Mouse (Mus musculus) kidney, postnatal 0 days (tissue): ENCODE results near the gene Mapk3. TPM values are rescaled to one million over a fixed set of nuclear protein-coding genes. Genes with fewer than 3 reads are reported as not detected.

Experiments used
- ATAC-seq: fragments of 200-750 bp; cut with Nextera tagmentation; replicated peaks from 2 replicates; pipeline ENCODE4 v1.8.0; 2017; ENCODE audit warnings: low read depth, moderate number of reproducible peaks, moderate TSS enrichment, moderate library complexity; ENCODE audit not compliant: low FRiP score
- DNase-seq: peaks from one replicate; pipeline ENCODE4 v3.0.0-alpha.2; 2016; ENCODE audit warnings: low spot score
- H3K27ac ChIP-seq: fragments of 300-500 bp; sonication (generic); 2 replicates; pipeline ENCODE4 v1.5.1; 2014; ENCODE audit warnings: mild to moderate bottlenecking
- H3K27me3 ChIP-seq: fragments of 300-500 bp; sonication (generic); 2 replicates; pipeline ENCODE4 v1.6.1; 2014; ENCODE audit warnings: low read length, mixed read lengths; ENCODE audit not compliant: insufficient read depth
- H3K36me3 ChIP-seq: fragments of 300-500 bp; sonication (generic); 2 replicates; pipeline ENCODE4 v1.6.1; 2014; ENCODE audit warnings: low read length, mixed read lengths; ENCODE audit not compliant: insufficient read depth
- H3K4me1 ChIP-seq: fragments of 300-500 bp; sonication (generic); replicated peaks from 2 replicates; pipeline ENCODE4 v1.6.1; 2014; ENCODE audit warnings: antibody characterized with exemption, low read length, mixed read lengths; ENCODE audit not compliant: insufficient read depth
- H3K4me2 ChIP-seq: fragments of 300-500 bp; sonication (generic); 2 replicates; pipeline ENCODE4 v1.6.1; 2014; ENCODE audit warnings: mild to moderate bottlenecking, low read length, moderate library complexity, mixed read lengths
- H3K4me3 ChIP-seq: fragments of 300-500 bp; sonication (generic); replicated peaks from 2 replicates; pipeline ENCODE4 v1.5.1; 2014; ENCODE audit warnings: low read depth, low read length
- H3K9ac ChIP-seq: fragments of 300-500 bp; sonication (generic); 2 replicates; pipeline ENCODE4 v1.6.1; 2014; ENCODE audit warnings: low read depth, low read length
- H3K9me3 ChIP-seq: fragments of 300-500 bp; sonication (generic); replicated peaks from 2 replicates; pipeline ENCODE4 v1.6.1; 2016; ENCODE audit warnings: low read length, inconsistent platforms, mixed read lengths
- CTCF ChIP-seq: IDR thresholded peaks from 2 replicates; pipeline ENCODE4 v1.5.1; 2016; ENCODE audit warnings: antibody characterized with exemption, low read depth, mild to moderate bottlenecking, moderate library complexity
- WGBS: fragments of 180-500 bp; shearing (Covaris S2); extraction: QIAGEN DNeasy Blood & Tissue Kit; methylation state at CpG from one replicate; pipeline ENCODE4 v1.1.7; 2014; 5-methylcytosine and 5-hydroxymethylcytosine counted together
- polyA plus RNA-seq: library from polyadenylated mRNA; unstranded; fragments of >200 nt; fragmentation: Nextera tagmentation; extraction: Ambion mirVana; gene quantifications from 2 replicates; pipeline ENCODE4 v1.2.1, GENCODE M21; 2015

The Mapk3 gene
- polyA plus RNA-seq, 1 experiment from 2014 or later: 63.0 TPM

GRCm38 (mm10) chr7:126779983-126780970, 20.9 kb downstream of the Mapk3 start:
- TF ChIP-seq CTCF: peak; percentile 94
- Histone ChIP-seq H3K4me3 (peak overlapping the region; percentile 33), H3K27ac (peak overlapping the region; percentile 39; the same call in 1 of the 2 replicates), H3K36me3 (peaks cover 19% of the 10 kb centered on the region), H3K27me3 (no peaks in the 10 kb centered on the region), H3K9ac (peak overlapping the region; percentile 59), H3K4me1 (peaks cover 28% of the 10 kb centered on the region), H3K4me2 (peak overlapping the region; percentile 76), H3K9me3 (no peaks in the 10 kb centered on the region)
- WGBS: under 1% methylated on average over 21 of the region's 21 CpGs
- peak; percentile 49 for ATAC-seq
- DNase-seq: peak; percentile 94

GRCm38 (mm10) chr7:126780971-126781635, 21.7 kb downstream of the Mapk3 start, which contains the start of gene Tbx6:
Tbx6 (plus strand) TSS chr7:126781483.
- peak; percentile 27 for DNase-seq
- Histone ChIP-seq H3K27me3 (no peaks in the 10 kb centered on the region), H3K36me3 (peaks cover 26% of the 10 kb centered on the region), H3K4me2 (peak within 1 kb of the TSS; percentile 76), H3K4me1 (peaks cover 24% of the 10 kb centered on the region), H3K9ac (peak within 1 kb of the TSS; percentile 59), H3K9me3 (no peaks in the 10 kb centered on the region), H3K4me3 (peak within 1 kb of the TSS; percentile 33), H3K27ac (no peak within 1 kb of the TSS)
- 5% methylated on average over 22 of the region's 22 CpGs for WGBS
- 0 out of 2 replicates have a peak, but pooled peaks have one; percentile 2 for ATAC-seq
- TF ChIP-seq CTCF: no peak

GRCm38 (mm10) chr7:126781661-126782370, 22.4 kb downstream of the Mapk3 start:
- Histone ChIP-seq H3K27ac (no peak overlapping the region), H3K4me2 (peak overlapping the region; percentile 76; the same call in 1 of the 2 replicates), H3K36me3 (peaks cover 33% of the 10 kb centered on the region), H3K4me1 (peaks cover 20% of the 10 kb centered on the region), H3K4me3 (no peak overlapping the region), H3K9me3 (no peaks in the 10 kb centered on the region), H3K27me3 (no peaks in the 10 kb centered on the region), H3K9ac (no peak overlapping the region; the same call in 1 of the 2 replicates)
- WGBS: 36% methylated on average over 11 of the region's 11 CpGs
- no peak for TF ChIP-seq CTCF
- no peak for DNase-seq
- ATAC-seq: no peak

- Histone ChIP-seq H3K9ac (no peak overlapping the region), H3K27me3 (no peaks in the 10 kb centered on the region), H3K9me3 (no peaks in the 10 kb centered on the region), H3K4me2 (no peak overlapping the region), H3K36me3 (peaks cover 42% of the 10 kb centered on the region), H3K4me1 (peaks cover 16% of the 10 kb centered on the region), H3K4me3 (no peak overlapping the region), H3K27ac (no peak overlapping the region)
- no peak for ATAC-seq
- no peak for DNase-seq
- WGBS: 63% methylated on average over 13 of the region's 13 CpGs
- no peak for TF ChIP-seq CTCF
Observed at GRCm38 (mm10) chr7:126782693-126783092, 23.3 kb downstream of the Mapk3 start.

- H3K4me3 ChIP-seq: no peak overlapping the region
- TF ChIP-seq CTCF: no peak
- H3K9me3 ChIP-seq: no peaks in the 10 kb centered on the region
- no peak overlapping the region for H3K4me2 ChIP-seq
- DNase-seq: no peak
- peaks cover 54% of the 10 kb centered on the region for H3K36me3 ChIP-seq
- no peak overlapping the region for H3K9ac ChIP-seq
- H3K27me3 ChIP-seq: no peaks in the 10 kb centered on the region
- no peak overlapping the region for H3K27ac ChIP-seq
- 69% methylated on average over 7 of the region's 7 CpGs for WGBS
- H3K4me1 ChIP-seq: peaks cover 10% of the 10 kb centered on the region; the same call in 1 of the 2 replicates
- ATAC-seq: no peak
Observed at GRCm38 (mm10) chr7:126784469-126784868, 25.1 kb downstream of the Mapk3 start.
